Comparison of ENCODE assay signal across 15 mouse cellular contexts in the genomic region with DNA sequence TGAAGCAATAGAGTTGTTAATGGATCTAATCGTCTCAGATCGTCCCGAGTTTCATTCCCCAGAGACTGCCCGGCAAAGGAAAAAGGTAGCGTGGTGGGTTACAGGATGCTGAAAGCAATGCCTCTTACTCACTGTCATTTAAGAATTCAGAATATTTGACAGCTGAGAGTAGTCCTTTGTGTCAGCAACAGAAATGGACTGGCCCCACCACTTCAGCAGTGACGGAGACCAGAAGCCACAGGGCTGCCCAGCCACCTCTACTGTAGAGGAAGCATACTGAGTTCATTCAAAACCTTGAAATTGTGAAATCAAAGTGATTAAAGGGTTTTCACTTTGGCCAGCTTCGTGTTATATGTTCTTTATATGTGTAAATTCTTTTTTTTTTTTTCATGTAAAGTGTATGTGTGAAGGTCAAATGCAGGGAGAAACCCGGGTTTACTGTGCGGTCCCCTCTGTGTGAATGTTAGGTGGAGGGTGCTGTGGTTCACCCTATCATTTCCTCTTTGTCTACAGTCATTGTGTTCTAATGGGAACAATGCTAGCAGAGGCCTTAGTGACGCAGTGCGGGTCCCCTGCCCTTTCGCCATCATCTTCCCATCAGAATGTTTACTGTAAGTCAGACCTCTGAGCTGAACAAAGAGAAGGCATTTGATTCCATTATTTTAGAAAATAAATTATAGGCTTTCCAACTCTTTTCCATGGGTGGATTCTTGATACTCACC. TPM values are rescaled to one million over a fixed set of nuclear protein-coding genes. Genes with fewer than 3 reads are reported as not detected.
DNase-seq lines count a peak whose midpoint lies in the region; ATAC-seq lines count a peak whose summit lies in the region.
"Had no signal": no experiment of that assay in that cellular context is flagged by ENCODE, and none has a peak within 500 bp of the region (broad histone marks: within the 10 kb centered on the region; RNA-seq: fewer than 3 reads in every experiment).

No protein-coding gene starts in this region.

- H3K27me3 ChIP-seq in heart, embryonic 13.5 days (replicated peaks): no peaks in the 10 kb centered on the region
- no peaks in the 10 kb centered on the region for H3K27me3 ChIP-seq in forebrain, embryonic 13.5 days
- no peaks in the 10 kb centered on the region for H3K27me3 ChIP-seq in midbrain, embryonic 12.5 days

- no peaks in the 10 kb centered on the region for H3K36me3 ChIP-seq in heart, embryonic 13.5 days
- no peaks in the 10 kb centered on the region for H3K36me3 ChIP-seq in forebrain, embryonic 13.5 days (ENCODE audit: poor library complexity, severe bottlenecking)
- no peaks in the 10 kb centered on the region for H3K36me3 ChIP-seq in midbrain, embryonic 12.5 days
- H3K36me3 ChIP-seq: G1E had no signal

- no peak for DNase-seq in heart, adult 9 months (ENCODE audit: low spot score in 2 of 2)
- DNase-seq in ZHBTc4 (ENCODE audit: low read depth, low spot score): peak; percentile 18
- no peak for DNase-seq in right cerebral cortex, postnatal 4 days
- no peak for DNase-seq in kidney, postnatal 25 days
- DNase-seq: adrenal gland, postnatal 10 days; cerebellum, adult 9-11 months; gastrocnemius, adult 2 months; kidney, adult 2 months; kidney, postnatal 4 days; lung, embryonic 14.5 days had no signal

- WGBS in heart, embryonic 13.5 days: 31% methylated on average over 12 of the region's 12 CpGs
- WGBS in forebrain, embryonic 13.5 days: 15% methylated on average over 12 of the region's 12 CpGs
- WGBS in midbrain, embryonic 12.5 days: 42% methylated on average over 12 of the region's 12 CpGs

- H3K9ac ChIP-seq in heart, embryonic 13.5 days: no peak overlapping the region
- no peak overlapping the region for H3K9ac ChIP-seq in forebrain, embryonic 13.5 days
- no peak overlapping the region for H3K9ac ChIP-seq in midbrain, embryonic 12.5 days (replicated peaks)
- H3K9ac ChIP-seq: lung, embryonic 14.5 days had no signal

- ATAC-seq in heart, embryonic 13.5 days (ENCODE audit: extremely low read depth, insufficient number of reproducible peaks, low FRiP score, low TSS enrichment): peak; percentile 61; the same call in 1 of the 2 replicates
- ATAC-seq in forebrain, embryonic 13.5 days: peak; percentile 81
- peak; percentile 75 for ATAC-seq in midbrain, embryonic 12.5 days (ENCODE audit: low FRiP score, low read depth)

- H3K27ac ChIP-seq in heart, embryonic 13.5 days (replicated peaks): peak overlapping the region; percentile 82
- H3K27ac ChIP-seq in forebrain, embryonic 13.5 days: peak overlapping the region; percentile 41; the same call in 1 of the 2 replicates
- H3K27ac ChIP-seq in midbrain, embryonic 12.5 days (replicated peaks): peak overlapping the region; percentile 68
- H3K27ac ChIP-seq: gastrocnemius, adult 2 months had no signal

- H3K4me3 ChIP-seq in heart, embryonic 13.5 days: no peak overlapping the region
- no peak overlapping the region for H3K4me3 ChIP-seq in forebrain, embryonic 13.5 days
- H3K4me3 ChIP-seq in midbrain, embryonic 12.5 days: no peak overlapping the region
- H3K4me3 ChIP-seq: gastrocnemius, adult 2 months had no signal

- H3K9me3 ChIP-seq in heart, embryonic 13.5 days: no peaks in the 10 kb centered on the region
- H3K9me3 ChIP-seq in forebrain, embryonic 13.5 days (replicated peaks): no peaks in the 10 kb centered on the region
- H3K9me3 ChIP-seq in midbrain, embryonic 12.5 days: no peaks in the 10 kb centered on the region
- H3K9me3 ChIP-seq: G1E had no signal

- H3K4me1 ChIP-seq in heart, embryonic 13.5 days: peaks cover 23% of the 10 kb centered on the region
- peaks cover 21% of the 10 kb centered on the region for H3K4me1 ChIP-seq in forebrain, embryonic 13.5 days
- peaks cover 22% of the 10 kb centered on the region for H3K4me1 ChIP-seq in midbrain, embryonic 12.5 days

- H3K4me2 ChIP-seq in heart, embryonic 13.5 days: peak overlapping the region; percentile 35
- 0 out of 2 replicates have a peak overlapping the region, but pooled peaks have one; percentile 22 for H3K4me2 ChIP-seq in forebrain, embryonic 13.5 days
- H3K4me2 ChIP-seq in midbrain, embryonic 12.5 days (replicated peaks): no peak overlapping the region
- H3K4me2 ChIP-seq: lung, embryonic 14.5 days had no signal

RNA-seq across cellular contexts. Expression of gene Fgf7, which starts 19.3 kb away (rescaled TPM):
- polyA plus RNA-seq in heart, embryonic 13.5 days (2015; fragmentation: Nextera tagmentation; extraction: Ambion mirVana): 0.60 and 0.76 TPM in 2 replicates
- 0.93 and 1.4 TPM in 2 replicates for polyA plus RNA-seq in forebrain, embryonic 13.5 days (2015; fragmentation: Nextera tagmentation; extraction: Ambion mirVana)
- 0.34 and 0.84 TPM in 2 replicates for polyA plus RNA-seq in midbrain, embryonic 12.5 days (2016; fragmentation: Nextera tagmentation; extraction: Ambion mirVana)
- polyA plus RNA-seq: G1E; liver, adult 2 months had no signal
